Mouse (Mus musculus) ES-Bruce4 (cell line): ENCODE results near the gene Tmem136.

Experiments used
- CTCF ChIP-seq: IDR thresholded peaks from one replicate; pipeline ENCODE4 v1.8.1; 2011; ENCODE audit warnings: low read depth, low read length
- POLR2A ChIP-seq: IDR thresholded peaks from one replicate; pipeline ENCODE4 v1.8.1; 2011; ENCODE audit warnings: low read length; ENCODE audit not compliant: insufficient read depth

DNA sequence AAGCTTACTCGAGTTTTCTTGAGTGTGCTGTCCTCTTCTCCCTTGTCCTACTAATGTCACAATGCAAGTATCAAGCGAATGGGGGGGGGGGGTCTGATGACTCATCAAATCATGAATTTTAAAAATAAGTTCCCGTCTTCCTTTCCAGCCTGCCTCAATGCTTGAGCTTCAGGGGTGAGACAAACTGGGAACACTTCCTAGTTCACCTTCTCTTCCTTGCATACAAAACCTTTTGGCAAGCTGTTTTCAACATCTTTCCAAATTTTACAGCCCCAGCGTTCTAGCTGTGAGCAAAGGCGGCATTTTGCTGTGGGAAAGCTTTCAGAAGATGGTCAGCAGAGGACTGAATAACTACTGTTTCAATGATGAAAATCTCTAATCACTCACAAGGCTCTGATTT is 8.8 kb downstream of the Tmem136 start:
- no peak for TF ChIP-seq POLR2A
- TF ChIP-seq CTCF, result no peak
